Mouse (Mus musculus) embryo, embryonic 9.5 days (tissue): ENCODE measurements around the gene Kcnk2.
"Not testable (repeated sequence)": the region's sequence is repeated elsewhere in the genome, so short reads cannot be mapped to it uniquely, and the experiment has no call there.

Source experiments
- DNase-seq: peaks from one replicate; pipeline ENCODE4 v3.0.0-alpha.2; 2017; ENCODE audit errors: extremely low spot score

The Kcnk2 gene

GRCm38 (mm10) chr1:189343301-189344251 lies 58.5 kb downstream of the Kcnk2 start:
- DNase-seq: peak; percentile 51

DNA sequence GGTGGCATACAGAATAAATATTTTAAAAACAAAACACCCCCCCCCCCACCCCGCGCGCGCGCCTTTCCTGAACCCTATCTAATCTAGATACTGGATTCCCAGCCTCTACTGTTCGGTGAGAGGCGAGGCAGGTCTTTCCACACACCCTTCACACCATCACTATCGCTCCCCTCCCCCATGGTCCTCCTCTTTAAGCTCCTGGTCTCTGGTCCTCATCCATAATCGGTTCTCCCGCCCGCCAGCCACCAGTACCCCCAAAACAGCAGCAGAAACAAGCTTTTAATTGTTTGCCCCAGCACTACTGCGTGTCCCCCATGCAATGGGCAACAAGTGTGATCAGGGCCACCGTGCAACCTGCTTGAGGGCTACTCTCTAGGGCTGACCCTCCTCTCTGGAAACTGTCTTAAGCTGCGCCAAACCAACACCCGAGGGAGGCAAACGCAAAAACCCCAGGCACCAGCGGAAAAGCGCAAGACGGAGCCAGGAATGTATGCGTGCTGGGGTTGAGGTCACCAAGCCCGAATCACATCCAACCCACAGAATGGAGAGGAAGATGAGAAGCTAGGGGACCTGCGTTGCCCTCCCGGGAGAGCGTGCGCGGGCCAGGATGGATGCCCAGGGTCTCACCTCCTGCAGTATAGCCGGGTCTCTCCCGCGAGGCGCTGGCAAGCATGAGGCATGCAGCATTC lies 59.5 kb downstream of the Kcnk2 start:
- peak; percentile 39 for DNase-seq

GRCm38 (mm10) chr1:189341381-189341917 lies 60.6 kb downstream of the Kcnk2 start:
- no peak for DNase-seq

DNA sequence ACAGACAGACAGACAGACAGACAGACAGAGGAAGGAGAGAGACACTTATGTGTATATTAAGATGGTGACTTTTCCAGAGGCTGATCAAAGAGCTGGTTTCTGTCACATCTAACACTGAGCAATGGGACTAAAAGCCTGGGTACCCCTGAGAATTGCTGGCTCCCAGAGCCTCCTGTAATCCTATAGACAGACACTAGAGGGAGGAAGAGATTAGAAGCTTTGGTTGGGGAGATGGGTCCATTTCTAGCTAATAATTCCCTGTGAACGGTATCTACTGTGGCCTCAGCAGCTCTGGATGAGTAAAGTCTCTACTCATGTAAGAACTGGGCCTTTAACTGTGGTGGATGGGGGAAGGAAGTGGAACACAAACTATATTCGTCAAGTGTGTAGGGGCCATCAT lies 86.2 kb downstream of the Kcnk2 start:
- no peak for DNase-seq

GRCm38 (mm10) chr1:189314495-189314894 lies 87.6 kb downstream of the Kcnk2 start:
- DNase-seq: no peak

DNA sequence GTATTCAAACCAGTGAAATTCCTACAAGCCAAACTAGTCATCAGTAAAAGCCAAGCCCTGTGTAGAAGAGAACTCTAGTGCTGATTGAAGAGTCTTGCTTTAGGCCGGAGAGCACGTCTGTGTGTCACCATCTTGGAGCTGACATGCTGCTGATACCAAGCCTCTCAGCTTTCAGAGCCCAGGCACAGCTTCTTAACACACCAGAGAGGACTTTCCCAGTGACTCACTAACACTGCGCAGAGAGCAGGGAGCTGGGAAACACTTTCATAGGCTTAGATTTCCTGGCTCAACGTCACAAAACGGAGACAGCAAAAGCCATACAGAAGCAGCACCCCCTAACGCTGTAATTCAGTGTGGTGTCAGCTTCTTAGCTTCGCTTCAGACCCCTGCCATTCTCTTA lies 88.3 kb downstream of the Kcnk2 start:
- no peak for DNase-seq

DNA sequence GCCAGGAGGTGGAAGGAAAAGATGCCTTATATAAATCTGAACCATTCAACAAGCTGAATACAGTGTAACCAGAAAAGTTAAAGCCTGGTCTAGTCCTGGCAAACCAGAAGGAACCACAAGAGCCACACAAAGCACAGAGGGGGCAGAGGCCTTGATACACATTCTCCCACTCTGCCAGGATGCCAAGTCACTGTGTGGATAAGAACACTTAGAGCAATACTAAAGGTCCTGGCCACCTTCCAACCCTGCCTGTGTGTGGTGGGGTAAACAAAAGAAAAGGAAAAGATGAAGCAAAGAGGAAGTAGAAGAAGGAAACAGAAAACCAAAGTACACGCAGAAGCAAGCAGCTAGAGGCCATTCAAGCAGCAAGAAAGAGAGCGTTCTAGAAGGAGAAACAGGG lies 91.9 kb downstream of the Kcnk2 start:
- no peak for DNase-seq

DNA sequence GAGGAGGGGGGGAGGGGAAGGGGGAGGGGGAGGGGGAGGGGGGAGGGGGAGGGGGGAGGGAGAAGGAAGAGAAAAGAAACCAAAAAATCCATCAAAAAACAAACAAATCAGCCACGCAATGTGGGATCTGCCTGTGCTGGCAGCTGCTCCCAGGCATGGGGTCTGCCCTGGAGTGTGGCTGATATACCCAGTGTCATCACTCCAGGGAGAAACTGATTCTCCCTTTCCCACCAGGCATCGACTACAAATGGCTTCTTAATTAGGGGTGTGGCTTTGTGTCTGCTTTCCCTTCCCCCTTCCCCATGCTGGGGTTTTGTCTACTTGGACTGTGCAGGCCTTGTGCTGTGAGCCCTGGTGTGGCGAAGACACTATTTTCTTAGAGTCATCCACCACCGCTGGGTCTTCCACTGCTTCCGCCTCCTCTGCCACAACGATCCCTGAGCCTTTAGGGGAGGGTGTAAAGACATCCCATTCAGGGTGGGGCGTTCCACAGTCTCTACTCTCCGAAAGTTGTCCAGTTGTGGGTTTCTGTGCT lies 97.0 kb downstream of the Kcnk2 start:
- DNase-seq: no peak

GRCm38 (mm10) chr1:189303001-189303400 lies 99.1 kb downstream of the Kcnk2 start:
- no peak for DNase-seq

DNA sequence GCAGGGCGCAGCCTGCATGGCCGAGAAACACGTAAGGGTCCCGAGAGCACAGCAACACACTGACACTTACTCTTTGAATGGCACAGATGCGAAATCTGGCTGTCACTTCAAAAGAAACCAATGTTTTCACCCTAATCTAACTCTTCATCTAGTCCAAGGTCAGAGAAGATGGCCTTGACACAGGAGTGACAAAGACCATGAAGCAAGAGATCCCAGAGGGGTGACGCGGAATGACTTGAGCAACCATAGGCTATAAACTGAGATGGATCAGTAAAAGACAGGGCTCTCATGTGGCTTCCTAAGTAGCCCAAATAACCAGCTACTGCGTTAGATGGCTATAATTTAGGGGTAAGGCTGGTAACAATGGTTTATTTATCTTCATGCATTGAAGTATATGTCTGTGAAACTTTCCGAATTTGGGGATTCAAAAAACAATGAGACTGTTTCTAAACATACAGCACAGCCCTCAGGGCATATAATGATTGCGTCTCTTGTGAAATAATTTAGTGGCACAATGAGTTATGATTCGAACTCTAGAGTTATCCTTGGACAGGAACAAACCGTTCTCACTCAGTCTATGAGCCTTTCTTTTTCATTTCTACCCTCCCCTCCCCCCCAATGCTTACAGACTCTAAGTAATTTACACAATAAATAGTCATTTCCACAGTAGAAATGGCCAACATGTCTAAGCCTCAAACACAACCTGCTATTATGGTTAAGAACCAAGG lies 108.2 kb downstream of the Kcnk2 start:
- no peak for DNase-seq

GRCm38 (mm10) chr1:189290885-189291284 lies 111.2 kb downstream of the Kcnk2 start:
- DNase-seq: no peak

- DNase-seq: no peak
Observed at GRCm38 (mm10) chr1:189288948-189289347, 113.1 kb downstream of the Kcnk2 start.

- DNase-seq: no peak
Observed at GRCm38 (mm10) chr1:189272281-189272680, 129.8 kb downstream of the Kcnk2 start.

GRCm38 (mm10) chr1:189253631-189254030 lies 148.4 kb downstream of the Kcnk2 start:
- DNase-seq: no peak

DNA sequence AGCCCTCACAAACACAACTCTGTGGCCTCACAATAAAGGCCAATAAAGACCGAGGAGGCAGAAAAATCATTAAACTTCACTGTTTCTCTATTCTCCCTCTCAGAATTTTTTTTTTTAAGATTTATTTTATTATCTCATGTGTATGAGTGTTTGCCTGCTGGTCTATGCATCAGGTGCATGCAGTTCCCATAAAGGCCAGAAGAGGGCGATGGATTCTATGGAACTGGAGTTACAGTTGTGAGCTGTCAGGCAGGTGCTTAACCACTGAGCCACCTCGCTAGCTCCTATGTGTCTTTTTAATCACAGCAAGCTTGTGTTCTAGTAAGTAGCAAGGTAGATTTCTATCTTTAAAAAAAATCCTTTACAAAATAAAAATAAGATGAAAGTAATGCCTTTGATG lies 148.9 kb downstream of the Kcnk2 start:
- DNase-seq: no peak

DNA sequence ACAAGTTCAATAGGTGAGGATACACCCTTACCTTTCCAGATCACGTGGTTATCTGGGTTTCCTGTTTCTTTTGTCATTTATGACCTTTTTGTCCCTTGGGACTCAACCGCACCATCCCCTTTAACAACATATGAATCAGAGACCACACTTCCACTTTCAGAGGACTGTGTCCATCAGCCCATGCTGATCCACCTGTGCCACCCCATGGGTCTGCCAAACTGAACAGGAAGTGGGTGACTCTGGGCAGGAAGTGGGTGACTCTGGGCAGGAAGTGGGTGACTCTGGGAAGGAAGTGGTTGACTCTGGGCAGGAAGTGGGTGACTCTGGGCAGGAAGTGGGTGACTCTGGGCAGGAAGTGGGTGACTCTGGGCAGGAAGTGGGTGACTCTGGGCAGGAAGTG lies 158.9 kb downstream of the Kcnk2 start:
- DNase-seq: not testable (repeated sequence)

GRCm38 (mm10) chr1:189235261-189235660 lies 166.8 kb downstream of the Kcnk2 start:
- no peak for DNase-seq

- no peak for DNase-seq
Observed at GRCm38 (mm10) chr1:189232829-189233228, 169.2 kb downstream of the Kcnk2 start.

DNA sequence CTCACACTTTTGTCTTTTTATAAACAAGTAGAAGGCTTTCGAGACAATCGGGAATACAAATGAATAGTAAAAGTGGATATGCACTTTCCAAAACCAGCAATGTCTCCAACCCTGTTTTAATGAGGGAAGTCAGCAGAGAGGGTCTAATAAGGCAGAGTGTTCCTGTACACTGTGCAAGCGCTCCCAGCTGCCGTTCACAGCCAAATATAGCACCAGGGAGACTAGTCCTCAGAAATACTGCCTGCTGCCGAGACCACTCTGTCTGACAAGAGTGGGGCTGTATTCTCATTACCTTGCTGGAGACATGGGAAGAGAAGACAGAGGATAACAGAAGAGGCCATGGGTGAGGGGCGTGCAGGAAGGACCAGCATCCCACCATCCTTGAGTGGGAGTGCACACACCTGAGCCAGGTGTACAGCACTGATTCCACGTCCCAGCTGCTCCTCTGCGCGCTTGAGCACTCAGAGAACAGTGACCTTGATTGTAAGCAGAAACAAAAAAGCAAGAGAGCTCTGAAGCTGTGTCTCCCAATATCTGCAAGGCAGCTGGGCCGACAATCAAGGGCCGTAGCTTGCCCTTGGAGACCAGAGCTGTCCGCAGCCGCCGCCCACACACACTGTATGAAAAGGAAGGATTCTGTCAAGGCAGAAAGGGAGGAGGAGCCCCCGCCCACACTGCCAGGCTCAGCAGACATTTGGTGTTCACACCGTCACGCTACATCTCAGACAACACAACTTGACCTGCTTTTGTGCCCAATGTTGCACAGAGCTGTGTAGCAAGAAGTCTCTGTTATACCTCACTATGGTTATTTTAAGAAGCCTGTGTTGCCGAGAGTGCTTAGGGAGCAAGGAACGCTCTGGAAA lies 173.6 kb downstream of the Kcnk2 start:
- DNase-seq: no peak

- DNase-seq: no peak
Observed at GRCm38 (mm10) chr1:189227479-189227878, 174.6 kb downstream of the Kcnk2 start.

DNA sequence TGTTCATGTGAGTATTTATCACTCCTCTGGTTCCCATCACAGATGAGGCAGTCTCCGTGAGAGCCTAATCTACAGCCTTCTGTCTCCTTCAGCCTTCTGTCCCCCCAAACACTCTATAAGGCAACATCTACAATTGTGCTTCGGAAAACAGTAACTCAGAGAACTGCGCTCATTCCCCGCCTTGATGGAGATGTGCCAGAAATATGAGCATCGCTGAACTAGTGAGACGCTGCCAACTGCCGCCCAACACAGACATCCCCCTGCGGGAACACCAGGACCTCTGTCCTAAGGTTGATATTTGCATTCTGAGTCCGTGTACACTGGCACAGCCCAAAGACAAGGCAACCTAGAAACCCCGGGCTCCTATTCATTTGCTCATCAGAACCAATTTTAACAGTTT lies 183.0 kb downstream of the Kcnk2 start:
- no peak for DNase-seq
